Mouse (Mus musculus): ENCODE results near the gene Armc12.

GRCm38 (mm10) chr17:28485977-28486400 is 44.6 kb upstream of the Armc12 start:
- TF ChIP-seq CTCF (IDR thresholded peaks at IDR 0.05; ENCODE audit: low read depth, low read length): no peak
- TF ChIP-seq POLR2A (IDR thresholded peaks at IDR 0.05; ENCODE audit: insufficient read depth, low read length): peak; percentile 11
